Mouse (Mus musculus) cerebellum, adult 9-11 months (tissue): ENCODE measurements at regions not wholly inside any gene's neighbourhood (a gene's known extent, or its start where the extent isn't known, plus 50 kb on each side); places are given as distances from the start of the nearest gene placed in this dataset.

Source experiments
- DNase-seq: peaks from one replicate; pipeline ENCODE4 v3.0.0; 2022

GRCm38 (mm10) chr13:39702621-39703020 lies 658.6 kb downstream of the Ofcc1 start:
- DNase-seq: no peak

DNA sequence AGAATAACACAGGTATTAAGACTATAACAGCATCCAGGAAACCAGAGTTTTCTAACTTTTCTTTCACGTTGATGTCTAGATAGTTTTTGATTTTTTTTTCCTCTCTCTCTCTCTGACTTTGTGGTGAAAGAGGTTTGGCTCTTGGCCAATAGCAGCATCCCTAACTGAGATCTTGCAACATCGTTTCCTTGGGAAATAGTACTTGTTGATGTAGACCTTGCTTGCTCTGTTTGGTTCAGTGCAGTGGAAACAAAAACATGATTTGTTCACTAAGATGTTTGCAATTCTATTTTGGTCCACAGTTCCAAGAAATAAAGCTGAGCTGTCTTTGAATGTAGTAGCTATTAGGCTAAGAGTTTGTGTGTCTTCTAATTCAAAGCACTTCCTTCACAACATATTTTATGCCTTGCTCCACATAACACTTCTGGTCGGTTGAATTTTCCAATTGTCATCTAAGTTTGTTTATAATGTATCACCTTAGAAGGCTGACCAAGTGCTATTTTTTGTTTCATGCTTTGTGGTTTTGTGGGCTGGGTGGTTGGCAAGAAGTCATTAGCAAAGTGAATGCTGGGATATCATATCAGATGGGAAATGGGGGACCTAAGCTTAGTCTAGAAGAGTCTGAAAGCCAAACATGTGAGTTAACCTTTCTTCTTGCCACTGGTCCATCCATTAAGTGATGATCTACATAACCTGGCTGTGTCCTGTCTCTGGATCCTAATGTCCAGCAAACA lies 669.8 kb downstream of the Ofcc1 start:
- no peak for DNase-seq

DNA sequence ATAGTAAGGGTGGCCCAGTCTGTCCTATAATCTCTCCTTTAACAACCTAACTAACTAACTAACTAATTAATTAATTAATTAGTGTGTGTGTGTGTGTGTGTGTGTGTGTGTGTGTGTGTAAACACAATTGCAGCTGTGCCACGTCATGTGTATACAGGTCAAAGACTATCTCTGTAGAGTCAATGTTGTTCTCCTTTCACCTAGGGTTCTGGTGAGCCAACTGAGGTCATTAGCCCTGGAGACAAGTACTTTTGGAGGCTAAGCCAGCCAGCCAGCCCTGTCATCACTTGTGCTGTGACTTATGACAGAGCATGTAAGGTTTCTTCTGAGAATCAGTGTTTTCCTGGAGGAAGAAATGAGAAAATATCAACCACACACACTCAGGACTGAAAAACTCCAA lies 696.7 kb downstream of the Ofcc1 start:
- DNase-seq: no peak

DNA sequence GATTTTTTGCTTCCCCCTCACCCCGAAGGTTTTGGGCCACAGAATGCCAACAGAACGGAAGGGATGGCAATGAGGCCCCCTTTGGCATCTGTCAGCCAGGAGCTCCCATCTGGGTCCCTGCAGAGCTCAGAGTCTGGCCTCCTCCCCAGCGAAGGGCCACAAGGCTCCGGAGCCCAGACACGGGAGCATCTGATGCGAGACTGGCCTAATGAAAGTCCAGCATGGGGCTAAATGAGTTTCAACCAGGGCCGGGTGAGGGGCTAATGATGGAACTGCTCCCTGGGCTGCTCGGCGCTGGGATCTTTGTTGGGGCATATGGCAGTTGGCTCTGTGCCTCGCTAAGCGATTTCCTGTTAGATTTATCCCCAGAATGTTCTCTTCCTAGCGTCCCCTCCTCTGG lies 688.8 kb upstream of the Slc35b3 start:
- peak; percentile 11 for DNase-seq

- peak; percentile 67 for DNase-seq
These were observed 686.7 kb upstream of the Slc35b3 start for GRCm38 (mm10) chr13:39647367-39647766.

DNA sequence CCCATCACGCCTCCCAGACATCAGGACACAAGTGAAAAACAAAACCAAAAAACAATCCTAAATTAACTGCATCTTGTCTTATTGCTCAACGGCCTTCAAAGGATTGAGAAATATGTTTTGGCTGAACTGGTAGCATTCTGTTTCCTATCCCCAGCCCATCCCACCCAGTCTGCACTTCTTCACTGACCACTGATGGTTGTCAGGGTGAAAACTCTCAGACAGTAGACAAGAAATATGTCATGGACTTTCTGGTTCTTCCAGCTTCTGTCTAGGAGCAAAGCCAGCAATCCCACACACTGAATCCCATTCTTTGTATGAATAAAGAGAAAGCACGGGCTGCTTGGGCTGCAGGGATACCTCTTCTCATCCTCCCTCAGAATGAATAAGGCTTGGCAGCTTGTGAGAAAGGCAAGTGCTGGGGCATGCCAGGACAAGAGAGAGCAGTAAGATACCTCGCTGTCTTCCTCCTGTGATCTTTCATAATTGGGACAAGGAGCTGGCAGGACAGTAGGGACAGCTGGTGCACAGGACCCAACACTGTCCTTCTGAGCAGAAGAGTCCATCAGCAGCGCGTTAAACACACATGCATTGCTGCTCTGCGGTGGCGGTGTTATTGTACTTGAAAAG lies 670.9 kb upstream of the Slc35b3 start:
- peak; percentile 65 for DNase-seq
